Mouse (Mus musculus): ENCODE data around the gene Cux2. TPM values are rescaled to one million over a fixed set of nuclear protein-coding genes. Genes with fewer than 3 reads are reported as not detected.
A peak's percentile ranks its signal among the peaks of the same experiment; 100 is the strongest.

Gene Cux2
- total RNA-seq, 2 experiments from 2014 or later = 1.1 to 1.6 TPM

DNA sequence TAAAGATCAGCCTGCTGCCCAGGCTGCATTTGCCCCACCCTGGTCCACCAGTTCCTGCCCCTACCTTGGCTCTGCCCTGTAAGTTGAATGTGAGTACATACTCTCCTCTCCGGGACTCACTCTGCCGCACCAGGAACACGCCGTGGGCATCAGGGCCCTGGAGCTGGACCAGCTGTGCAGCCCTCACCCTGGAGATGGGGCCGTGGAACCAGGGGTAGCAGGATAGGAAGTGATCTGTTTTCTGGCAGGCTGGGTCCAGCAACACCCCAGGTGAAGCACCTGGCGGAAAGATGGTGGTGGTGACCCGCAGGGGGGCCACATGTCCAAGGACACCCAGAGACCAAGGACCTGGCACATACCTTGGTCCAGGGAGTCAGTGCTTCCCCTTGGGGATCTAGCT, 231.5 kb downstream of the Cux2 start:
- intact Hi-C loops (cut with DNase I; ENCODE audit: low total_unique reads) = no loop called here
- DNase-seq = no peak

DNA sequence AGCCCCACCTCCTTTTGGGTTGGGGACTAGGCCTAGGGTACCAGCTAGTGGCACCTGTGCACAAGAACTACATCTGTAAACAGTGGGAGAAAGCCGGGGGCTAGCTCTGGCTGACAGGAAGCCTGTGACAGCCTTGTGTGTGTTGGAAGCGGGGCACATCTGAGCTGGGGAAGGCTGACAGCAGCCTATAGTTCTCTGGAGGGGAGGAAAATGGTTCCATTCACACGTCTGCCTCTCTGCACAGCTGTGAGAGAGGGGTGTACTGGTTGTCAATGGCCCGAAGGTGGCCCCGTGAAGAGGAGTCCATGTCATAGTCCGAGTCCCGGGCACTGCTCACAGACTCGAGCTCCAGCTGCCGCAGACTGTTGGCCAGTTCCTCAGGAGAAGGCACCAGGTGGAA, 232.4 kb downstream of the Cux2 start:
- no peak for DNase-seq
- intact Hi-C loops (cut with DNase I; ENCODE audit: low total_unique reads) = no loop called here

DNA sequence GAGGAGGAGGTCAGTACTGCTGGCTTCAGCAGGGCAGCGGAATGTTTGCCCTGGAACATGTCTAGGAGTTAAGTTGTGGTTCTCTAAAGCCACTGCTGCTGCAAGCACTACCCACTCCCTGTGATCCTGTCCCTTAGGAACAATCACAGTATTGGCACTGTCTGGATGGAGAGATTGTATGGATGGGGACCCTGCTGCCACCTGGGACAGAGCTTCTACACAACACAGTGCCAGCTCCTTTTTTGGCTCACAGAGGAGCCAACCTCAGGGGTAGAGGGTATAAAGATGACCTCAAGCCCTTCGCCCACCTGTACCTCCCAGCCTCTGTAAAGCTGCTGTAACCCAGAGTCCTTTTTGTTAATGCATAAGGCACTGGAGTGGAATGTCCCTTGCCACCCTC, 233.3 kb downstream of the Cux2 start:
- no peak for DNase-seq
- intact Hi-C loops (cut with DNase I; ENCODE audit: low total_unique reads) = no loop called here

DNA sequence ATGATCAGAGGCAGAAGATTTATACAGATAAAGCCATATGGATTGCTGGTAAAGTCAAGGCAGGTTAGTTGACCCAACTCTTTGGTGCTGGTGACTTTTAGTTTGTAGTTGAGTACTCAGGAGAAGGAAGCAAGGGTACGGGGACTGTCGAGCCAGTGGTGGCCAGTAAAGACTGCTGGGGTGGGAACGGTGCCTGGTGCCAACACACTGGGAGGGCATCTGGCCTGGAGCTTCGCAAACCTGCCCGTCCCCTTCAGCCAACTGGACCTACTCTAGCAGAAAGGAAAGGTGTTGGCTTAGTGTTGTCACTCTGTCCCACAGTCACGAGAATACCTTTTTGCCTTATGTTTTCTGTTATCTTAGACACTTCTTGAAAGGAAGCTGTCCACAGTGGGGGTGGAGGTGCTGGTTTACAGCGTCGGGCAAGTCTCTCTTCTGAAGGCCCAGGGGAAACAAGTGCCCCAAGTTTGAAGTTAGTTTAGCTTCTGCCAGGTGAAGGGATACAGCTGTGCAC, 234.0 kb downstream of the Cux2 start:
- no peak for DNase-seq
- intact Hi-C loops (cut with DNase I; ENCODE audit: low total_unique reads) = no loop called here

DNA sequence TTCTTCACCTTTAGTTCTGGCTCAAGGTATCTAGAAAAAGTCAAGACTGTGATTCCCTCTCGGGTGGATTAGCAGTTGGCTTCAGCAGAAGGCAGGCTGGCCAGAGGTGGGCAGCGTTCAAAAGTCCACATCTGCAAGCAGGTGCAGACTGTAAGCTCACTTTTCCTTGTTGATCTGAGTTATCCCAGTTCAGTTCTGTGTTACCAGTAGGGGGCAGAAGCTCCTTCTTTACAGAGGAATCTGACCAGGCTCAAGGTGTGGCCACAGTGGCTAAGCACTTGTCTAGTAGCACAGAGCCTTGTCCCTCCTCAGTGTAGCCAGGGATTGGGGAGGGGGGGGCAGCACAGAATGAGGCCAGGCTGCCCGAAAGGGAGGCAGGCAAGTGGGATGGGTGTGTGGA, 234.8 kb downstream of the Cux2 start:
- intact Hi-C loops (cut with DNase I; ENCODE audit: low total_unique reads) = no loop called here
- peak; percentile 64 for DNase-seq

DNA sequence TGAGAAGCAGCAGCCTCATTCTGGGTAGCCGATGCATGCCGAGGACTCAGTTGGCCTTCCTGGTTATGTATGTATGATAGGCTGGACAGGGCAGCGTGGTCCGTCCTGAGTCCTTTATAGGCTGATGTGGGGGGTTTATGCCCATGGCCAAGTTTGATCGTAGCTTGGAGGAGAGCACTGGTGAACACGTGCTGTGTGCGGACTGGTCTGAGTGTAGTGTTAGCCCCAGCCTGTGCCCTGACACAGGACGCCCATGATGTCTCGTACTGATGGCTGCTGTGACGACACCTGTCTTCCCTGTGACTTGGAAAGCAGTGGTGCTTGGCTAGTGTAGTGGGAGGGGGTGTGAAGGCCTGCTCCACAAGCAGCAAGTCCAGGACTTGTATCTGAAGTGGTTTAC, 236.2 kb downstream of the Cux2 start:
- intact Hi-C loops (cut with DNase I; ENCODE audit: low total_unique reads) = no loop called here
- no peak for DNase-seq

DNA sequence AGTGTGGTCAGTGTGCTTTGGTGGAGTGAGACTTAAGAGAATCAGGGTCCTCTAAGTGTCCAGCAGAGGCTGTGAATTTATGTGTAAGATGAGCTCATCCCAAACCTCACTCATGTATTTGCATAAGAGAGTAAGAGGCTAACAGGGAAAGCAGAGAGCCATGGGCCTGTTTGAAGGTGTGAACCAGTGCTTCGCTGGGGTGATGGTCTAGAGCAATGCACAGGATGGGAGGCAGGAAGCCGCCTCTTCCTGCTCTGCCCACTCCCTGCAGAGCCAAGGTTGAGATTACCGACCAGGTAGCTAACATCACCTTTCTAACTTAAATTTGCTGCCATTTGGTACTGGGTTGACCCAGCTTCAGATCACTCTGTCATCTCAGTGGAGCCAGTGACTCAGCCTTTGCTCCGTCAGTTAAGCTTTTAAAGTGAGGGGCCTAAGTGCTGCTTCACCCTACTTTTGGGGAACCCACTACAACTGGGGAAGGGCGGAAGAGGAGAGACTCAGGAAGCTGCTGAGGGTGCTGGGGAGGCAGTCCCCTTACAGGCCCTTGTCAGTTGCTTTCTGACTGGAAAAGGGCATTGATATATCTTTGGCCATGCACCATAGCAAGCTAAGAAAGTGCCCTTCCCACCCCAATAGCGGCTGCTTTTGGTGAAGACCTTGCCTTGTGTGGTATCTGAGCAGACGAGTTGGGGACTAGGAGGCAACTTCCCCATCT, 237.2 kb downstream of the Cux2 start:
- intact Hi-C loops (cut with DNase I; ENCODE audit: low total_unique reads) = no loop called here
- no peak for DNase-seq

DNA sequence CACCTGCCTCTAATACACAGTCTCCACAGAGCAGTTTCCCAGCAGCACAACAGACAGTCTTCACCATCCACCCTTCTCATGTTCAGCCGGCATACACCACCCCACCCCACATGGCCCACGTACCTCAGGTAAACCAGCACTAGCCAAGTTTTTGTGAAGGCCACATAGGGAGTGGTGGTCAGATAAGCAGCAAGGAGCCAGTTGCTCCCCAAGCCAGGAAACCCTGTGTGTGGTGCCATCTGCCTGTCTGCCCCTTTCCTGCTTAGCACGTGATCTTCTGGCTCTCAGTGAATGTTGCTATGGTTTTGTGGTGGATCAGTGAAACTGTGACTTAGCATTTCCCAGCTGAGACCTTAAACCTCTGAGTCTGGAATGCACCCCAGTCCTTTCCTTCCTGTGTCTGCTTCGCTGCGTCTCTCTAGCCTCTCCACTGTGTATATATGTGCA, 238.4 kb downstream of the Cux2 start:
- DNase-seq = no peak
- intact Hi-C loops (cut with DNase I; ENCODE audit: low total_unique reads) = no loop called here

DNA sequence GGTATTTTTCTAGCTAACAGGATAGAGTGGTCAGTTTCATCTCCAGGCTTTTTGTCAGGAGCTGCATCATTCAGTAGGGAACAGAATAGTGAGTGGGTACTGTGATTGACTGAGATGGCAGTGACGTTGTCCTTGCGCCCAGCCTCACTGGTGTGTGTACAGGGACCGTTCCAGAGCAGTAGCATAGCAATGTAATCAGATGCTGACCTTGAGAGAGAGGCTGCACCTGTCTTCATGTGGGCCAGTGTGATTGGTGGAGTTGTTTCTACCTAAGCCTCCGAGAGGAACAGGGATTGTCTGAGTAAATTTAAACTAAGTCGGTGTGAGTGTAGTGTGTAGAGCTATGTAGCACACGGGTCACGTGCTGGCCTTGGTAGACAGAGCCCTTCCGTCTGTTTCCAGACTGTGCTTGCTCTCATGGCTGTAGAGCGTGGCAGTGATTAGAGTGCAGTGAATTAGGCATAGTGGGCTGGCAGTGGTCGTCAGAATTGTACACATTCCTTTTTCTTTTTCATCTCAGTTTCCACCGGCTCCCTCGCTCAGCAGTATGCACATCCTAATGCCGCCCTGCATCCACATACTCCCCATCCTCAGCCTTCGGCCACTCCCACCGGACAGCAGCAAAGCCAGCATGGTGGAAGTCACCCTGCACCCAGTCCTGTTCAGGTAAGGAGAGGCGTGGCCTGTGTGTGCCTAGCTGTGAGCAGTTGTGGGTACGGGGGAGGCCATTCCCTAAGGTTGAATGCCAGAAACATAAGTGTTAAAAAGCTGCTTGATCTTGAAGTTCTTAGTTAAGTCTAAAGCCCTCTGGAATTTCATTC, 239.4 kb downstream of the Cux2 start:
- DNase-seq = no peak

DNA sequence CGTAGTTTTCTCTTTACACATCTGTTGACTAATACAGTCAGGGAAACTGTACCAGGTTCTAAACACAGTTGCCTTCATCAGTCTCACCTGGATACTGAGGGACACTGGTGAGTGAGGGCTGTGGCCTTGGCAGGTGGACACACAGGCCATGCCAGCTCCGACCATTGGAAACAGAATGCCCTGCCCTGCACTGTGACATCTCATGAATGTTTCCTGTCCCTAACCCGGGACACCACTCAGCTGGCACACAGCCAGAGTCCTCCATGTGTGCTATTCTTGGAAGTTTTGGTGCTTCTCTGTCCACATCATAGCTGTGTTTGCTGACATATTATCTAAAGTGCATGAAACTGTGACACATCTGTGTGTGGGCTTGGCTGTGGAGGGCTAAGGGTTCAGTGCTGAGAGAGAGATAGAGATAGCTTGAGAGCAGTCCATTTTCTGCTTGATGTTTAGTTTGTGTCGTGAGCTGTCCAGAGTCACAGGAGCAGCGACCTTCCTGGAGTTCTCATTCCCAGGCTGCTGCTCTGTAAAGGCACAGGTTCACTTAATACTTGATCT, 240.2 kb downstream of the Cux2 start:
- peak; percentile 50 for DNase-seq
- intact Hi-C loops (cut with DNase I; ENCODE audit: low total_unique reads) = no loop called here

More for the DNA sequence above, 239.4 kb downstream of the Cux2 start:
- intact Hi-C loops (cut with DNase I; ENCODE audit: low total_unique reads) = no loop called here

DNA sequence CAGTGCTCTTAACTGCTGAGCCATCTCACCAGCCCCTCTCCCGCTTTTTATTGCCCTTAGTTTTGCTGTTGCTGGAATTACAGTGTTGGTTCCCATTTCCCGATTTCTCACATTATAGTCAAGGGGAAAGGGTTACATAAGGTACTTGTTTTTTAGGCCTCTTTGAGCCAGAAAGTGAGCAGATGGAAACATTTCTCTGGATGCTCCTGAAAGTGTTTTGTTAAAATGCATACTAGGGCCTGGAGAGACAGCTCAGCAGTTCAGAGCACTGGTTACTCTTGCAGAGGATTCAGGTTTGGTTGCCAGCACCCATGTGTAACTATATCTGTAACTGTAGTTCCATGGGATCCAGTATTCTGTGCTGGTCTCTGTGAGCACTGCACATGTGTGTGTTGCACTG, 241.7 kb downstream of the Cux2 start:
- no peak for DNase-seq

DNA sequence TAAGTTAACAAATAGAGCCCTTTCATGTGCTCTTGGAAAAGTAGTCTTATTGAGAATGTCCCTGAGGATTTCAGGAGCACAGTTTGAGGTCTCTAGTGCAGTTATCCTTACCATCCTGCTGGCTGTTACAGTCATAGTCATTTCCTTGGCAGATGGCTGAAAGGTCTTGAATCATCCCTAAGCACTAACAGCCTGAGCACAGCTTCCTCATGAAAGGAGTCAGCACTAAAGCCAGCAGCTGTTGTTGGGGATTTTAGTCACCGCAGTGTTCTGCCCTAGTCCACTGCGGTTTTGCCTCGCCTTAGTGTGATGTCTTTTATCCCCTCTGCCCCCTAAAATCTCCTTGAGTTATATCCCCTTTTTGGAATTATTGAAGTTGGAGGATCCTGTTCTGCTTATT, 242.7 kb downstream of the Cux2 start:
- DNase-seq = no peak
- intact Hi-C loops (cut with DNase I; ENCODE audit: low total_unique reads) = no loop called here

More for the DNA sequence above, 241.7 kb downstream of the Cux2 start:
- intact Hi-C loops (cut with DNase I; ENCODE audit: low total_unique reads) = no loop called here

Small RNAs within 50 kb of the gene (microRNA-seq; reads per million reads assigned to microRNA genes)
- gene Mir7031 = 0 to 1.3 reads per million in 2 experiments

Other genes with a start within 250 kb of the Cux2 start
- 10 to 100 TPM; 17.6 to 21.2 TPM for gene Sh2b3, start 212.5 kb downstream of the Cux2 start, total RNA-seq (2021)
- 1 to 10 TPM; 5.5 to 6.2 TPM for gene Pheta1, start 201.1 kb downstream of the Cux2 start, total RNA-seq (2021)
- gene Myl2, start 50.8 kb upstream of the Cux2 start, total RNA-seq (2021) = 1,000 to 10,000 TPM in 1 of 2 experiments, 100 to 1,000 TPM in 1; 675 to 1,272 TPM
- not detected for gene Ccdc63, start 90.7 kb upstream of the Cux2 start, total RNA-seq (2021)
- gene Ppp1cc, start 108.2 kb upstream of the Cux2 start, total RNA-seq (2021) = 100 to 1,000 TPM; 110 TPM
- 1 to 10 TPM; 1.6 to 2.0 TPM for gene Hvcn1, start 156.7 kb upstream of the Cux2 start, total RNA-seq (2021)
- 1 to 10 TPM; 2.4 to 3.0 TPM for gene Tctn1, start 214.4 kb upstream of the Cux2 start, total RNA-seq (2021)
- gene Pptc7, start 234.3 kb upstream of the Cux2 start, total RNA-seq (2021) = 10 to 100 TPM; 39.6 to 74.8 TPM

Data from gastrocnemius, postnatal 14 days (tissue).